Mouse (Mus musculus) liver, adult 2 months (tissue): ENCODE data around the gene Toe1.

ENCODE experiments used
- CTCF ChIP-seq: fragments of 200-500 bp; IDR thresholded peaks from 2 replicates; pipeline ENCODE4 v1.5.1; 2011; ENCODE audit warnings: low read depth, low read length, control low read depth
- POLR2A ChIP-seq: fragments of 200-500 bp; IDR thresholded peaks from 2 replicates; pipeline ENCODE4 v1.6.1; 2011; ENCODE audit warnings: low read length, control low read depth; ENCODE audit not compliant: insufficient read depth; ENCODE audit errors: extremely low read depth

GRCm38 (mm10) chr4:116820902-116821693 is 13.7 kb upstream of the Toe1 start:
- TF ChIP-seq POLR2A (0 out of 2 replicates have a peak, but pooled peaks have one; percentile 17), CTCF (peak; percentile 55)
